Mouse (Mus musculus) cerebellum, adult 8-10 months (tissue): ENCODE data around the gene Lpxn.

Source experiments
- DNase-seq: peaks from one replicate; pipeline ENCODE4 v3.0.0; 2022

Gene Lpxn

DNA sequence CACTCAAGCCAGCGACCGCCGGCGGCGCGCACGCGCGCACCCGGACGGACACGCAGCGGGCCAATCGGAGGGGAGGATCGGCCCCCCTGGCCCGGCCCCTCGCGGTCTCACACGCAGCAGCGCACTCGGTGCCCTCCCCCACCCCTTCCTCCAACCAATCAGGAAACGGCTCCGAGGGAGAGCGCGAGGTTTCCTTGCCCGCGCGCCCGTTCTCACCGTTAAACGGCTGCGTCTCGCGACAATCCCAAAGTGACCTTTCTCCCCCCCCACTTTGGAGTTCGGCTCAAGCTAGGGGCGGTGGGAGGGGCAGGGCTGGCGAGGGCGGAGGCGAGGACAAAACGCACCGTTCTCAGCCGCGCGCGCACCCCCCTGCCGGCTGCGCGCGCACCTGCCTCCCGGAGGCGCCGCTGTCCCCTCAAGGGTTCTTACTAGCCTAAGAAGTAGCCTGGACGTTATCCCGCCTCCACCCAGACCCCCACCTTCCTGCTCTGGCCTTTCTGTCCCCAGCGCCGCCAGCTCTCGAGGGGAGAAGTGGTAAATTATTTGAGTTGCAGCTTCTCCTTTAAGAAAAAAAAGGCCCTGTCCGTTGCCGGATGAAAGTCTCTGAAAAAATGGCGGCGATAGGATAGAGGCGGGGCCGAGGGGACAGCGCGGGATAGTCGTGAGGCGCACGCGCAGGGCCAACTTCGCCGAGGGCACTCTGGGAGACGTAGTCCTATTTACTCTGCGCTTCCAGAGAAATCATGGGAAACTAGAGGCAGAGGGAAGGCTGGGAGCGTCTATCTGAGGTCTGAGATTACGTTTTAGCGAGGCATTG lies at the start of gene Lpxn, which contains the start of gene Zfp91:
Gene Lpxn, plus strand, starts transcription at position 683 of the 817 bp plus-strand sequence.
Gene Zfp91, minus strand, starts transcription at position 616 of the 817 bp plus-strand sequence.
- peak; percentile 96 for DNase-seq

DNA sequence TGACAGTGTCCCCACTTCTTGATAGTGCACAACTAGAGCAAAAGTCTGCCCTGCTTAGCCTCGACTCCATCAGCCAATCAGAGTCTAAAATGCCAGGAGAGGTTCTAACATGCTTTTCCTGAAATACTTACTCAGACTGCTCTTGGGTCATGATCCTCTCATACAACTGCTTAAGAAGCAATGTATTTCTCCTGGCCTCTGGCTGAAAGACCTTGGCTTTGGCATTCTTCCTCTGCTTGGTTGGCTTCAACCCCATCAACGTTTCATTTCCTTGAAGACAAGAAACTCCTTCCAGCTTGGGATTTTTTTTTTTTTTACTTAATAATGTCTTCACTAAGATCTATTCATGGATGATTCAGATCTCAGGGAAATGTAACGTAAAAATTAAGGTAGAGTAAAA lies 39.7 kb upstream of the Lpxn start:
- DNase-seq = no peak

DNA sequence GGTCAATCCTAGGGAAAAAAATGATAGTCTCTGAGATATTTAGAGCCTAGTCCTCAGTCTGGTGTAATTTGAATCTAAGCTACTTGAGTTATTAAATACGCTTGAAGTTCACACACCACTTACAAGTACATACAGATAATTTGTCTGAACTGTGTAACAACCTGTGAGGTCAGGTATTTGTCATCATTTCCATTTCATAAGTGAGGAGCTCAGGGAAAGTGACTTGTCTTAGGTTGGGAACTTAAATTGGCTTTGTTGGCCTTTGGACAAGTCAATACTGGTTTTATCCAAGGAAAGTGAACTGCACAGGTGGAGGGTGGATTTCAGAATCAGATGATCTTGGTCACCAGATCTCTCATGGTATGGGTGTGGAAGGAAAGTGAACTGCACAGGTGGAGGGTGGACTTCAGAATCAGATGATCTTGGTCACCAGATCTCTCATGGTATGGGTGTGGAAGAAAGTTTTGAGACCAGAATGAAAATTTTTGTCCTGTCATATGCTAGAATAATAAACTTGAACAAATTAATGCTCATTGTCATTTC lies 37.0 kb upstream of the Lpxn start:
- no peak for DNase-seq

DNA sequence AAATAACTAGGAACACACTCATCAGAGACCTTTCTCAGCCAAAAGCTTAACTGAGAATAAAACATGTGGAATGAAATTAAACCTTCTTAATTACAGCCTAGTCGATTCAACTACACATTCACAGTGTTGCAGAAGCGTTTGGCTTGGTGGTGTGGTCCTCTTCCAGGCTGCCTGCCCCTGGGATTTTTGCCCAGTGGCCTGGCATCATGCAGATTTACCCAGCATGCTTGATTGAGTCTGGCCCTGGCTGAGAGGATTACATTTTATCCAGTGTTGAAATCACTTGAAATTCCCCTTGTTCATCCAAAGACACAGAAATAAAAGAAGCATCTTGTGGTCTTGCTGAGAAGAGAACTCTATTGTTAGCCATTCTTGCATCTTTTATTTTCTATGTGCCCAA lies 36.3 kb upstream of the Lpxn start:
- DNase-seq = peak; percentile 61

DNA sequence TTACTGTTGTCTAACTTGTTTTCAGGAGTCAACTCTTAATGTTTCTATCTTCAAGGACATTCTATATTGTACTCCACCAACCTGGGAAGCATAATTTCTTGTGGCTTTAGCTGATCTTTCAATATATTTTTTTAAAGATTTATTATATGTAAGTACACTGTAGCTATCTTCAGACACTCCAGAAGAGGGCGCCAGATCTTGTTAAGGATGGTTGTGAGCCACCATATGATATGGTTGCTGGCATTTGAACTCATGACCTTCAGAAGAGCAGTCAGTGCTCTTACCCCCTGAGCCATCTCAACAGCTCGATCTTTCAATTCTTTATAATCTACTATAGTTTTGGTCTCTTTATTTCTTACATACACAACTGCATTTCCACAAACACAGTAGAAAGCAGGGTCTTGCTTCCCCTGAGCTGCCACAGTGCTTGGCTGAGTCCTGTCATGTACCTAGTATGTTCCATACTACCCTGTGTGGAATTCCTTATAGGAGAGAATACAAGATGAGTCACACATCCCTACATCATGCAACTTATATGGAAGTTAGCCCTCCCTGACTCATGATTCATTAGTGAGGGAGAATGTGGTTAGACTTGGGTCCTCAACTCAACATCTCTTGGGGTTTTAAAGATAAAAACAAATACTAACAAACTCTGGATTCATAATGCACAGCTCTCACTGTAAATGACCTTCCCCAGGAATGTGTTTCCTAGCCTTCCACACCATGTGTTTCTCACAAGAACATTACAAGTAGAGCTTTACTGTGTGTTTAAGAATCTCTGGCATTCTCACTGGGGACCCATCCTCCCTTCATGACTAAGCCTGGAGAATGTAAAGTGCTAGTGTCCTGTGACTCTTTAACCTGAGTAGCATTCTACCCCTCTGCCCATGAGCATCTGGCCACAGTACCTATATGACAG lies 33.5 kb upstream of the Lpxn start:
- DNase-seq = no peak

DNA sequence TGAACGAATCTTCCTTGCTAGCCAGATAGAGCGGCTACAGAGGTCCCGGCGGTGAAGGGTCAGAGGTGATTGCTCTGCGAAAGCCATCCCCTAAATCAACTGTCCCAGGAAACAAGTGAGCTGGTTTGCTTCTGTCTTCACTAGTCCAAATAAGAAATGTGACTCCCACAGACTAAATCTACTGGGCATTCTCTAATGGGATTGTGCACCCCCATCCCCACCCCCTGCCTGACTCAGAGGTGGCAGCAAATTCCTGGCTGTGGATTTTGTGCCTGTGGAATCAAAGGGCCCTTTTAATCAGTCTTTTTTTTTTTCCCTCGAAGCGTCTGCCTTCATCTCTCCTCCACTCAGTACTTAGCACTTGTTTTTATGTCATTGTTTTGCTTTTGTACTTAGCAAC lies 30.7 kb upstream of the Lpxn start, which contains the start of gene Cntf:
Gene Cntf, minus strand, starts transcription at position 325 of the 400 bp plus-strand sequence.
- DNase-seq = no peak

DNA sequence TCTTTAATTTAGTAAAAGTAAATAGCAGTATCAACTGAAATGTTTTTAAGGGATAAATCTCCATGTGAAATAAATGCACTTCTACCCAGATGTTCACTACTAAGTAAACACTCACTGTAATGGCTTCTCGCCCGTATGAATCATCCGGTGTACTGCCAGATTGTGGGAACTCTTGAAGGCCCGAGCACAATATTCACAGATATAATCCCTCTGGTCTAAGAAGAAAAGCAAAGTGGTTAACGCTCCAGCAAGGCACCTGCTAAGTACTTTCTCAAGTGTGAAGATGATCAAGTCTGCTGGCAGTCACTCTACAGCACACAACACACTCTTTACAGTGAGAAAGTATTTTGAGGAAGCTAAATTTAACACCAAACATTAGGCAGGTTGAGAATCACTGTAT lies 25.1 kb upstream of the Lpxn start:
- DNase-seq = no peak

DNA sequence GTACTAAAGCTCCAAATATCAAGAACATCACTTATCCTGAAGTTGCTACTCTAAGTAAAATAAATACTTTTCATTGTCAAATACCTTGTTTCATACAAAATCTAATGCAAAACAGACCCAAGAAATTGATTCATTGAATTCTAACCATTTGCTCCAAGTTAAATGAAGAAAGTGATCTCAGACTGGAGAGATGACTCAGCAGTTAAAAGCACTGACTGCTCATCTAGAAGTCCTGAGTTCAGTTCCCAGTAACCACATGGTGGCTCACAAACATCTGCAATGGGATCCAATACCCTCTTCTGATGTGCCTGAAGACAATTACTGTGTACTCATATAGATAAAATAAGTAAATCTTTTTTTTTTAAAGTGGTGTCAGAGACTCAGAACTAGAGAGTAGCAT lies 15.6 kb upstream of the Lpxn start:
- no peak for DNase-seq

DNA sequence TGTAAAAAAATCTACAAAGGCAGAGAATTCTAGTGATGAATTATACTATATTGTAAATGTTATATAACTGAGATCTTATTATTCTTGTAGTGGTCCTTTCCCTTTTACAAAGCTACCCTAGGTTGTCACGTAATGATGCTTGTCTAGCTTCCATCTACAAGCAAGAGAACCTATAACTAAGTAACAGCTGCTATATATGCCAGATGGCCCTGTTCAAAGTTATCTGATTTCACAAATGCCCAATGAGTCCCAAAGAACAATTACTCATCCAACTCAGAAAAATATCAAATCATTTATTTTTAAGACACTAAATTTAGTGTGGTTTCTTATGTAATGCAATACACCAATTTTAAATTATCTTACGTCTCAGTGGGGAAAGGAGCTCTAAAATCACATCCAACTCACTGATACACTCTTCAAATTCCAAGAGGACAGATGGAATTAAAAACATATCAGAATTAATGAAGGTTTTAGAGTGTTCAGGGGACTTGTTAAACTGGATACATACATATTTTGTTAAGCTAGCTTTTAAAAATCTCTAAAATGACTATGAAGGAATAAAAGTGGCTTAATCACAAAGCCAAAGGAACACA lies 9.1 kb upstream of the Lpxn start:
- no peak for DNase-seq

DNA sequence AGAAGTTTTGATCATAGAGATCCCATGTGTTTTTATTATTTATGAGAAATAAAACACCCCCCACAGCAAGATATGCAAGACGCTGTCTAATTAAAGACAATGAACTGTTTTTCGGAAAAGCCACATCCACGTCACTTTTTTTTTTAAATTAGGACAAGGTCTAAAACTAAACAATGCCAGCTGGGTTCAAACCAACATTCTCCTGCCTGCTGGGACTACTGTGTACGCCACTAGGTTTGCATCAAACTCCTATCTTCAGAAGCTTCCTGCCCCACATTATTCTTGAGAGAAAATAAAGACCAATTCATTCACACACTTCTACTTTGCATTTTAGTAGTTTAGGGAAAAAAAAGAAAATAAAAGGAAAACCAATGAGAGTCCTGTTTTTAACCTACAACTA lies 8.3 kb upstream of the Lpxn start:
- no peak for DNase-seq

DNA sequence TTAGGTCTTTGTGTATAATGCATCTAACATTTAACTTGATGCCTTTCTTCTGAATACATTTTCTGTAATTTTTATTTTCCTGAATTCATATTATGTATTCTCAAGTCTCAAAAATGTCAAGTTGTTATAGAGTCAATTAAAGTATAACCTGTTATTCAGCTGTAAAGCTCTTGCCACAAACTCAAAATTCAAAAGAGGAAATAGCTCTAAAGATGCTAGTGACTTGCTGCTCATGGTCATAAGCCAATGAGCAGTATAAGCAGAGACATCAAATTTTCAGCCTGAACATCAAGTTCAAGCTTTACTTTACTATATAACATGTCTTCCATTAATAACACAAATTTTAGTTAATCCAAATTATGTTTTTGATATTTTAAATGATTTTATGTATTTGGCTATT lies 3.6 kb upstream of the Lpxn start:
- DNase-seq = no peak

DNA sequence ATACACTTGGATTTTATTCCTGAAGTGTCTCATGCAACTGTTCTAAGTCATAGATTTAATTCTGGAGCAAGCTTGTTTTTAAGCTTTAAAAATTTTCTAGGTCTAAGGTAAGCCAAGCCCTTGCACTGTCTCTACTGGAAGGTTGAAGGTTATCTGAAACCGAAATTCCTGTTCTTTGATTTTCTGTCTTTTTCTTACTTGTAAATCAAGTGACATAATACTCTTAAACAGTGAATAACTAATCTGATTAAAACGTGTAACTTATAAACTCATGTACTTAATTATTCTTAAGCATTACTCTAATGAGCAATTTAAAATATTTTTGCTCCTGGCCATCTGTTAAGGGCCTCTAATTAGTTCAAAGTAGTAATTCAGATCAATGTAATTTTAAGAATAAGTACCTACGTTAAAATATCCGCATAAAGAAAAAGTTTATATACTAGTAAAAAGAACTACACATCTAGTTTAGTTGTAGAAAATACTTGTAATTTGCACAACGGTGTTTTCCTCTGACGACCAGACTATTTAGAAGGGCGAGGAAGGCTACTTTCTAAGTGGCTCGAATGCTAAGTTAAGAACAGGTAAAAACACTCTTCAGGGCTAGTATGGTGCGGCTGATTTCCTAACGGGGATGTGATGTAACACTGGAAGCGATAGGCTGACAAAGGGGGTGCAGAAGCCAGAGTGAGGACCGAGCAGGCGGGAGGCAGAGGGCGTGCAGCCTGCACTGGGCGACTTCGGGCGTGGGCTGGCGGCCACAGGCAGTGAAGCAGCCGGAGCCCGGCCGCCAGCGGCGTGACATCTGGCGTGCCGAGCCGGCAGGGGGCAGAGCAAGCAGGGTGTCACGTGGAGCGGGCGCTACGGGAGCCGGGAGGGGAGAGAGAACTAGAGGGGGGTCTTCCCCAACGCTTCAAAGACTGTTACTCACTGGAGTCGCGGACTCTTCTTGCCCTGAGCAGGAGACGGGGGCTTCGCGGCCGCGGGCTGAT lies 1.6 kb upstream of the Lpxn start:
- DNase-seq = peak; percentile 85

DNA sequence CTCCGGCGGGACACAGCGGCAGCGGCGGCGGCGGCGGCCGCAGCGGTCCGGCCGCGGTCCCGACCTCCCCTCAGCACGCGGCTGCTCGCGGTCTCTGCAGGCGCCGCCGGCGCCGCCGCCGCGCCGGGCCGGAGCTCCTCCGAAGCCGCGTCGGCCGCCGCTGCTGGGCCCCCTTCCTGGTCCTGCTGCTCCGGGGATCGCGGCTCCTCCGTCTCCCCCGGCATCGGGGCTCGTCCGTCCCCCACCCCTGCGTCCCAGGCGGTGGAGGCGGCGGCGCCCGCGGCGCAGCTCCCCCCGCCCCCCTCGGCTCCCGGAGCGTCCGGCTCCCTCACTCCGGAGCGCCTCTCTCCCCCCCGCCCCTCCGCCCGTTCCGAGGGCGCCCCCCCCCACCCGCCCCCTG lies 883 bp upstream of the Lpxn start:
- no peak for DNase-seq

DNA sequence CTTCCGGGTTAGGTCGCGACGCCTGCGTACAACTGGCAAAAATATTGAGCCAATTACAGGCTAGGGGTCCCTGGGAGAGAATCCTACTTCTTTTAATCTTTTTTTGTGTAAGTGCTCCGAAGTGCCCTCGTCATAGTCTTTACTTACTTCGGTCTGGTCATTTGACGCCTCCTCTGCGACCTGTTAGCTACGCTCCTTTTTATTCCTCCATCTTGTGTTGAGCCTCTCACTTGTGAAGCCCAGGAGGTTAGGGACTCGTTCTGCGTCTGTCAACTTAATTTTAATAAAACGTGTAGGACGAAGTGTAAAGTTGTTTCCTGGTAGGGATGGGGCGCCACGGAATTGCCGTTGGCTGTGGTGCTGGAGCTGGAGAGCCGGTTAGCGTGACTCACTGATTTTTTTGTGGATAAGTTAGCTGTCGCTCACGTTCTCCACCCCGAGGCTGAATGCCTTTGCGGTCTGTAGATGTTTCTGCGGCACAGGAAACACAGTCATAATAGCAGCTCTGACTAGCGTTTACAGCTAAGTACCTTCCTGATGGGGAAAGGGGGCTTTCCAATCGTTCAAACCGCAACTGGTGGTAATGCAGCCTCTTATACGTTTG lies 437 bp downstream of the Lpxn start:
- no peak for DNase-seq

DNA sequence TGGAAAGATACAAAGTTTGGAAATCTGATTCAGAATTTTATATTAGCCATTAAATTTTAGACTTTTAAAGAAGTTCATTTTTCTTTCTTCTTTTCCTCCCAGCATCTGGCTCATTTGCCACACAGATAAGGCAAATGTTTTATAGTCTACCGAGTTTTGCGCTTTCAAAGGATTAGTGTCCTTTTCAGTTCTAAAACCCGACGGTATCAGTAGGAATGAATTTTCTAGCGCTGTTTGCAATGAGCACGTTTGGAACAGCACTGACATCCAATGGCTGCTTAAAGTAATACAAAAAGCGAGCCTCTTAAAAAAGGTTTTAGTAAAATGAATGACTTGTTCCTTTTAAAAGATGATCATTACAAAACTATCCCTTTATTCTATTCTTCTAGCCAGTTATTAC lies 1.1 kb downstream of the Lpxn start:
- peak; percentile 38 for DNase-seq

DNA sequence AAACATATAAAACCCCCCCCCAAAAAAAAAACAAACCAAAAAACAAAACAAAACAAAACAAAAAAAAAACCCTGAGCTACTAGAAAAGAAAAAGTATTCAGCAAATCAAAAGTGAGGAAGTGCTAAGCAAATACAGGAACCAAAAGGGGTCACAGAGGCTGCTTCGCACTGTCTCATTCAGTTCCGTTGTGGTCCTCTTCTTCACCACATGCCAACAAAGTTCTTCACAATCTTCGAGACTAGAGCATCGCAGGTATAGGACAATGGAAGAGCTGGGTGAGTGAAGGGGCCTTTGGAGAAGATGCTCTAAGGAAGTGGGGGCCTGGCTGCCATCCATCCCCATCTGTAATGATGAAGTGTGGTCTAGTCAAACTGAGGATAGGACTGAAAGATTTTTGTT lies 2.4 kb downstream of the Lpxn start:
- DNase-seq = no peak

DNA sequence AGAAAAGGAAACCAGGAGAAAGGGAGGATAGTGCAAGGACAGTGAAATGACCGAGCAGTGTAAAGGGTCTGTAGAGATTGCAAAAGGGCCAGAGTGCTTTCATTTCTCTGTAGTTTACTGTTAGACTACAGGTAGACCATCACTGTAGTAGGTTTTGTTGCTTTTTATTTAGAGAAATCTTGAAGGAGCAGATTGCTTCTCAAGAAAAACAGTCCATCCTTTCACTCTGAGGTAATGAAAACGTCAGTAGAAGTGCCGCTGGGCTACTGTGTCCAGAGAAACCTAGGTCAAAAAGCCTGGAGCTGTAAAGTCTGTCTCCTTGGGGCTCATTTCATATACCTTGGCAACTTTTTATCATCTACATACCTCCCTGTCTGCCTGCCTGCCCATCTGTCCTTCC lies 3.1 kb downstream of the Lpxn start:
- no peak for DNase-seq

DNA sequence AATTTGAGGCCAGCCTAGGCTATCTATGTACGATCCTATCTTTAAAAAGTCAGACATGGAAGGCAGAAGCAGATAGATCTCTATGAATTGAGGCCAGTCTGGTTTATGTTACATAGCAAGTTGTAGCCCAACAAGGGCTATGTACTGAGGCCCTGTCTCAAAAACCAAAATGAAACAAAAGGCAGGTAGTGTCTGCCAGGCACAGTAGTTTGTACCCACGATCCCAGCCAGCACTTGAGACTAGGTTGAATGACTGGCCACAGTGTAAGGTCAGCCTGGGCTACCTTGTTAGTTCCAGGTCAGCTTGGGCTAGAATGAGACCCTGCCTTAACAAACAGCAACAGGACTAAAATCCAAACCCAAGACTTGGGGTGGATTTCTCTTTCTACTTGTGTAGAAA lies 4.6 kb downstream of the Lpxn start:
- DNase-seq = no peak

DNA sequence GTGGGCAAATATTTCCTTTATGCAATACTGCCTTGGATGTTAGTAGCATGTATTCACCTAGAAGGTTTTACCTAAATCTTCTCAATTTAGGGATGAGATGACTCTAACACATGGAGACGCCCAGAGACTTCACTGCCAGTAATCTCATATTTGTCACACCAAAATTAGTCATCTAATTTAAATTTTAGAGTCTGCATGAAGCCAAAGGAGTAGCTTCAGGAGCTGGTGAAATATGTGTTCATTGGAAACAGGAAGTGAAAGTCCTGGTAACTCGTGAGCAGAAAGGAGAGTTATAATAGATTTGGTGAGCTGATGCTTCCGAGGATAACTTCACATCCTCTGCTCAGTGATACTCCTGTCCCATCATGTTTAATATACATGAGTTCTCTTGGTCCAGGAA lies 5.1 kb downstream of the Lpxn start:
- DNase-seq = no peak

DNA sequence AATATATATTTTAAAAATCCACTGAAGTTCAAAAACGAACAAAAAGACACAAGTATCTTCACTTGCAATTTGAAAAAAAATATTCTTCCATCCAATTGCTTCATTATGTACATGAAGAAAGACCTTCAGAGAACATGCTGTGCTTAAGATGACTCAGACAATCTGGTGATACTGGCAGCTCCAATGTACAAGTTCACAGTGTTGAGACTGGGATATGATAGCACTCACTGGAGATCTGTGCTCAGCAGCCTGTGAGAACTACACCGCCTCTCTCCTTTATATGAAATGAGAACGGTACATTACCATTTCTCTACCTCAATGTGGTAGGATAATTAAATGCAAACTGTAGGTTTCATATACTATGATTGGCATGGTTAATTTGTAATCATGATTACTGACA lies 6.8 kb downstream of the Lpxn start:
- DNase-seq = no peak

DNA sequence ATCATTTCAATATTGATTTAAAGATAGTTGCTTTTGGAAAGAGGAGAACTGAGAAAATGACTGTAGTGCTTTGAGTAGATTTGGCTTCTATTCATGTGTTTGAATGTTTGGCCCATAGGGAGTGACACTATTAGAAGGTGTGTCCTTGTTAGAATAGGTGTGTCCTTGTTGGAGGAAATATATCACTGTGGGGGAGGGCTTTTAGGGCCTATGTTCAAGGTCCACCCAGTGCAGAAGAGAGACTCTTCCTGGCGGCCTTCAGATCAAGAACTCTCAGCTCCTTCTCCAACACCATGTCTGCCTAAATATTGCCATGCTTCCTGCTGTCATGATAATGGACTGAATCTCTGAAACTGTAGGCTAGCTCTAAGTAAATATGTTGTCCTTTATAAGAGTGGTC lies 8.2 kb downstream of the Lpxn start:
- no peak for DNase-seq

DNA sequence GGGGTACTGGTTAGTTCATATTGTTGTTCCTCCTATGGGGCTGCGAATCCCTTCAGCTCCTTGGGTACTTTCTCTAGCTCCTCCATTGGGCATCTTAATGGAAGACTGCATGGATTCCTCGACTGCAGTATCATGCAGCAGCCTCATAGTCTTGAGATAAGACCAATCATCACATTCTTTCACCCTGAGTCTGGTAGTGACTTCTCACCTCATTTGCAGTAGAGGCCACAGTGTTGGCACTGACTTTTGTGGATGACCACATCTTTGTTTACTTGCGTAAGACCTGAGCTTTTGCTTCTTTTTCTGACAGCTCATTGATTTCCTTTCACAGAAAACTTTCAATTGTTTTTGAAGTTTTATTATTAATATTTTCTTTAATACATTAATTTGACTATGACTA lies 9.7 kb downstream of the Lpxn start:
- no peak for DNase-seq
